Mouse (Mus musculus): Measurements from ENCODE around the gene Limch1. TPM values are rescaled to one million over a fixed set of nuclear protein-coding genes. Genes with fewer than 3 reads are reported as not detected.

Limch1 gene
- polyA plus RNA-seq, 2 experiments: 44.4 to 85.3 TPM

- no peak overlapping the region for H3K4me2 ChIP-seq (replicated peaks; ENCODE audit: low read depth, low read length, severe bottlenecking)
- peaks cover 75% of the 10 kb centered on the region for H3K27me3 ChIP-seq (ENCODE audit: control insufficient read depth, insufficient read depth, low read length)
- no peaks in the 10 kb centered on the region for H3K36me3 ChIP-seq (ENCODE audit: control insufficient read depth, insufficient read depth, low read length)
- ATAC-seq (ENCODE audit: low FRiP score, low read depth): no peak
- WGBS: 3% methylated on average over 23 of the region's 28 CpGs
- H3K4me3 ChIP-seq (replicated peaks; ENCODE audit: low read length): no peak overlapping the region
- H3K4me1 ChIP-seq (ENCODE audit: control insufficient read depth, insufficient read depth, low read length): no peaks in the 10 kb centered on the region
- no peak overlapping the region for H3K9ac ChIP-seq (ENCODE audit: low read depth, low read length, severe bottlenecking)
- TF ChIP-seq POLR2A (IDR thresholded peaks at IDR 0.05; ENCODE audit: borderline replicate concordance, extremely low read depth, insufficient read depth, insufficient read length): no peak
- H3K9me3 ChIP-seq (ENCODE audit: control insufficient read depth, low read length): no peaks in the 10 kb centered on the region
- no peak overlapping the region for H3K27ac ChIP-seq (replicated peaks; ENCODE audit: low read depth, low read length)
- no peak for DNase-seq (ENCODE audit: low spot score)
Observed at GRCm38 (mm10) chr5:67101793-67102600, 356.4 kb downstream of the Limch1 start.

DNA sequence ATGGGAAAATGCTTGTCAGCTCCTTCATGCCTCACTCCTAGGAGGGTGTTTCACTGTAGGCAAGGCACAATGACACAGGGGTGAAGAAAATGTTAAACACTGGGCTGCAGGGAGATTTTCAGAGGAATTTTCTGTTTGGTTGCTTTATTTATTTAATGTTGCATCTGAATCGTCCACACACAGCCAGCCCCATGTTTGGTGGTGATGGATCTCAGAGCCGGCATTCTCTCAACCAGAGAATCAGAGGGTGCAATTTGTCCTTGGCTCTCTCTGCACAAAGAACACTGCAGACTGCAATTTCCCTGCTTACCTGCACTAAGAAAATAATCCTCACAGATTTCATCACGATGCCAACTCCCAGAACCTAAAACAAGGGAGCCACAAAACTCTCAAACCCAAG, 357.4 kb downstream of the Limch1 start:
- Histone ChIP-seq H3K36me3 (ENCODE audit: control insufficient read depth, insufficient read depth, low read length) (no peaks in the 10 kb centered on the region), H3K27ac (replicated peaks; ENCODE audit: low read depth, low read length) (no peak overlapping the region), H3K4me1 (ENCODE audit: control insufficient read depth, insufficient read depth, low read length) (no peaks in the 10 kb centered on the region), H3K4me3 (replicated peaks; ENCODE audit: low read length) (no peak overlapping the region), H3K27me3 (ENCODE audit: control insufficient read depth, insufficient read depth, low read length) (peaks cover 65% of the 10 kb centered on the region), H3K9me3 (ENCODE audit: control insufficient read depth, low read length) (no peaks in the 10 kb centered on the region), H3K4me2 (replicated peaks; ENCODE audit: low read depth, low read length, severe bottlenecking) (no peak overlapping the region), H3K9ac (ENCODE audit: low read depth, low read length, severe bottlenecking) (no peak overlapping the region)
- TF ChIP-seq POLR2A (IDR thresholded peaks at IDR 0.05; ENCODE audit: borderline replicate concordance, extremely low read depth, insufficient read depth, insufficient read length): no peak
- ATAC-seq (ENCODE audit: low FRiP score, low read depth) (no peak), DNase-seq (ENCODE audit: low spot score) (no peak)
- 12% methylated on average over 3 of the region's 3 CpGs for WGBS

- no peak overlapping the region for H3K4me3 ChIP-seq (replicated peaks; ENCODE audit: low read length)
- H3K4me2 ChIP-seq (replicated peaks; ENCODE audit: low read depth, low read length, severe bottlenecking): no peak overlapping the region
- H3K36me3 ChIP-seq (ENCODE audit: control insufficient read depth, insufficient read depth, low read length): no peaks in the 10 kb centered on the region
- no peak overlapping the region for H3K27ac ChIP-seq (replicated peaks; ENCODE audit: low read depth, low read length)
- ATAC-seq (ENCODE audit: low FRiP score, low read depth): no peak
- WGBS: 91% methylated on average over 2 of the region's 2 CpGs
- TF ChIP-seq POLR2A (IDR thresholded peaks at IDR 0.05; ENCODE audit: borderline replicate concordance, extremely low read depth, insufficient read depth, insufficient read length): no peak
- H3K9me3 ChIP-seq (ENCODE audit: control insufficient read depth, low read length): no peaks in the 10 kb centered on the region
- no peak for DNase-seq (ENCODE audit: low spot score)
- peaks cover 42% of the 10 kb centered on the region for H3K27me3 ChIP-seq (ENCODE audit: control insufficient read depth, insufficient read depth, low read length)
- no peaks in the 10 kb centered on the region for H3K4me1 ChIP-seq (ENCODE audit: control insufficient read depth, insufficient read depth, low read length)
- no peak overlapping the region for H3K9ac ChIP-seq (ENCODE audit: low read depth, low read length, severe bottlenecking)
Observed at GRCm38 (mm10) chr5:67106261-67106660, 360.6 kb downstream of the Limch1 start.

Small RNA genes lying within 50 kb of the gene (microRNA-seq; reads per million reads assigned to microRNA genes)
- not detected for gene Gm23841

Other genes with a start within 250 kb of the Limch1 start
- 15.8 and 16.9 TPM in 2 replicates for gene Apbb2, start 127.0 kb upstream of the Limch1 start, polyA plus RNA-seq (2012; rRNA removed)
- 45.8 and 49.8 TPM in 2 replicates for gene Apbb2, start 127.0 kb upstream of the Limch1 start, polyA plus RNA-seq (2014; fragmentation: Nextera tagmentation; extraction: Ambion mirVana)
- gene Uchl1, start 69.7 kb upstream of the Limch1 start, polyA plus RNA-seq (2012; rRNA removed): 105 and 110 TPM in 2 replicates
- 77.4 and 81.0 TPM in 2 replicates for gene Uchl1, start 69.7 kb upstream of the Limch1 start, polyA plus RNA-seq (2014; fragmentation: Nextera tagmentation; extraction: Ambion mirVana)